Mouse (Mus musculus) frontal cortex, postnatal 25 days (tissue): Measurements from ENCODE around the gene Fyn.

ENCODE experiments used
- DNase-seq, 2 experiments: peaks; one replicate each; pipeline ENCODE4 v3.0.0; 2022; ENCODE audit warnings: low spot score in 2 of 2

Fyn gene

DNA sequence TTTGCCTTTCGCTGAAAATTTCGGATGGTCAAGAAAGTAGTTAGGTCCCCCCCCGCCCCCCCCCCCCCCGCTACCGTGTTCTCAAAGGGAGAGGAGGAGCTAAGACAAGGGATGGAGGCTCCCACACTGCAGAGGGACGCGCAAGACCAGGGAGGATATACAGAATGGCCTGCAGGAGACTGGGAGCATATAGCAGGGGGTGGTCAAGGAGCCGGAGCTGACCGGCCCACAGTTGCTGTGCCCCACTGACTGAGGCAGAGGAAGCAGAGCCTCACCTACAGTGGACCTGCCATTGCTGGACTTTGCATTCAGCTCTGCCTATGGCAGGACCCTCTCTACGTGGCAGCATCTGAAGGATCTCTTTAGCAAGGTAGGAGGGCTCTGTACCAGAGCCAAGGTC is 10.6 kb downstream of the Fyn start:
- no peak for DNase-seq

DNA sequence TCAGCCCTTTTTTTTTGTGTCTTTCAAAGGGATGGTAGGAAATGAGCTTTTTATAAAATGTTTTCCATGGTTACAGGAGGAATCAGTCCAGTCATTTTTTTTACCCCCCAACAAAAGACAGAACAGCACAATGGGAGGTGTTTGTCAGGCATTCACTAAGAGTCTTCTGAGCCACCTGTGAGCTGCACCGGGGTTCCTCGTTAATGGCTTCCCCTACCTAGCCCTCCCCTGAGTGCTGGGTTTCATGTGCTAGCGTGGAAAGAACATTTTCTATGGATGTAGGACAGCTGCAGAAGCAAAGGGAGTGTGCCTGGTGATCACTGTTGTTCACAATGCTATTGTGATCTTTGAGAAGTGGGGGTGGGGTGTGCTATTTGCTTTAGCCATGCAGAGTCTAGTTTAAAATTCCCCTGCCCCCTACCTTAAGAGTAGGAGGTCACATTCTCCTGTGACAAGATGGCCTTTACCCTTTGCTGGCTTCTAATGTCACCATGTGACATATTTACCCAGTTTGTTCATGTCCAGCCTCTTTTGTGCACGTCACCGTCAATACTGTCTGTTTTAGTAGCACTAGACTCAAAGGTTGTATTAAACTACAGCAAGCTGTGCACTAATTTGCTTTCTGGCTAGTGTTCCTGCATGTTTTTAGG is 11.2 kb downstream of the Fyn start:
- no peak for DNase-seq

DNA sequence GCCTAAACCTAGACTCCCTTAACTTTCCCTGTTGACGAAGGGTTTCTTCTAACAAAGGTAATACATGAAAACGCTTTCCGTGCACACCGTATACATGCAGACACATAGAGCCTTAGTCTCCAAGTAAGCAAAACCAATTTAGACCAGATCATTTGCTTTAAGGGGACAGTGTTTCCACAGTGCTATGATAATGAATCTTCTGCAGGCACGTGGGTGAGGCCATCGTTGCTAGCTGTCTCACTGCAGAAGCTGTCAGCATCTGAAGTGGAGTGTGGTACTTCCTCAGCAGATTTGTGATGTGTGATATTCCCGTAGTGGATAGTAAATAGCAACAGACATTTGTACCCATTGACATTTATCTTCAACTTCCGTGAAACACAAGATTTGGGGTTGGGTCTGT is 16.6 kb downstream of the Fyn start:
- DNase-seq, result no peak

DNA sequence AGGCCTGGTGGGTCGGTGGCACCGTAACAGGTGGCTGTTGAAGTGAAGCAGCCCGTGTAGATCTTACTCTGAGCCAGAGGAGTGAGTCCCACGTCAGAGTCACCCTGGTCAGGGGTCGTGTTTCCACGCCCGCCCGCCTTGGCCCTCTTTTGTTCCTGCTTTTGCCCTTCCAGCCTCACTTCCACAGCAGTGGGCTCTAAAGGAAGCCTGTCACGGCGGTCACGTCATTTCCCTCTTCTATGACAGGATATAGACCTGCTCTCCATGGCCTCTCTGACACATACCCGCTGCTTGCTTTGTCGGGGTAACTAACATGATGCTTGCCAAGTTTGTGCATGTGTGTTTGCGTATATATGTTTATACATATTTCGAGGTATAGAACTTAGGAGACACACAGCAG is 17.5 kb downstream of the Fyn start:
- DNase-seq, result no peak

DNA sequence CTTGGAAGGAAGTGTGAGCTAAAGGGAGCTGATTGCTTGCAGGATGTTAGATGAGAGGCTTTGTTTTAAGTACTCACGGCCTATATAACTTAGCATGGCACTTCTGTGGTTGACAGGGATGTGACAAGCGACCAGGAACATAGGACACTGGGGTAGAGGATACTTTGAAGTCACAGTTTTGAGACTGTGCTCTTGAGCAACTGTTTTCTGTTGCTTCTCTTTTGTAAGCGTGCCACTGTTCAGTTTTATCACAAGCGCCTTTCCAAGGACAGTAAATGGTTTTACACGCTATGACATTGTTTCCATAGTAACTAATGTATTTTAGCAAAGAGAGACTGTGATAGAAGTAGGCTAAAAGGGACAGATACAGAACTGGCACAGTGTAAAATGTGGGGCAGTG is 18.4 kb downstream of the Fyn start:
- DNase-seq, result no peak

DNA sequence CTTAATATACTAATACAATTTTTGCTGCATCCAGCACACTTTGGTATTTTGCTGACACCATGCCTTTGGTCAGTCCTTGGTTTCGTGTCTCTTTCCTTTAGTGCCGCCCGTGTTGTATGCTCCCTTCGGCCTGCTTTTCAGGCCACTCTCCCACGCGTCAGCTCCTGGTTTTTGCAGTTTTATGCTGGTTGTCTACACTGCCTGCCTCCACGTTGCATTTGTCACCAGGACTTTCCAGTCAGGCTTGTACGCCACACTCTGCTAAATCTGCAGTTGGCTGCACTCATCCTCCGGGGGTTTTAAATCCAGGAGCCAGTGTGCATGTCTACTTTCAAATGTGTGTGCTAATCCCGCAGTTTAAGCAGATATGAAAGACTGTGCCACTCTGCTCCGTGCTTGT is 18.9 kb downstream of the Fyn start:
- no peak for DNase-seq

DNA sequence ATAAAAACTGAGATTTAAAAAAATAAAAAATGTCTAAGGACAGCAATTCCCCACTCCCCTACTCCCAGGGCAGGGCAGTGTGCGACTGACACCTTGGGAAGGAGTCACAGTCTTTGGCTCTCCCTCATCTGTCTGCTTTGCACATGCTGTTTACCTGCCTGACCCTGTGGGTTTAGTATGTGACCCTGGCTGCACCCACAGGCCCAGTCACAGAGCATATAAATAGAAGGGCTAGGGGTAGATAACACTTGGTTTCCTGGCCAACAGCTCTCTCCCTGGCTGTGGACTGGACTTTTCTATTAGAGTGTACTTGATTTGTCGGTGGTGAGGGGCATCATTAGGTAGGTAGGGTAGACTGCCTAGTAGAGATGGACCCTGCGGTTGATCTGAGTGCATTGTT is 19.5 kb downstream of the Fyn start:
- DNase-seq, result no peak

DNA sequence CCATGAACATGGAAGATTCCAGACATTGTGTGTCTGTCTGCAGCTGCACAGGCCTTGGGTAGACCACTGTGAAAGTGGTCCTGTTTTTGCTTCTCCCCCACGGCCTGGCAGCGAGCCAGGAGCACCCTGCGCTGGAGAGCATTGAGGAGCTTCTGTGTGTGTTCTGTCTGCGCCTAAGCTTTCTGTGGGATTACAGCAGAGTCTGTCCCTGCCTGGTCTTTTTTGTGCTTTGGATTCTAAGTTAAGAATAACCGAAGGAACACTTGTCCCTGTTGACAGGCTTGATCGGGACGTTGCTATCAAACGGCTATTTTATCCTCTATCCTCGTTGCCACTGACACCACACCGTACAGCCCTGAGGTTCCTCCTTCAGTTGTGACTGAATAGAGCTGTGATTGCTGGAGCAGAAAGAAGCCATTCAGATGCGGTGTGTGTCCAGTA is 20.8 kb downstream of the Fyn start:
- DNase-seq, result no peak

DNA sequence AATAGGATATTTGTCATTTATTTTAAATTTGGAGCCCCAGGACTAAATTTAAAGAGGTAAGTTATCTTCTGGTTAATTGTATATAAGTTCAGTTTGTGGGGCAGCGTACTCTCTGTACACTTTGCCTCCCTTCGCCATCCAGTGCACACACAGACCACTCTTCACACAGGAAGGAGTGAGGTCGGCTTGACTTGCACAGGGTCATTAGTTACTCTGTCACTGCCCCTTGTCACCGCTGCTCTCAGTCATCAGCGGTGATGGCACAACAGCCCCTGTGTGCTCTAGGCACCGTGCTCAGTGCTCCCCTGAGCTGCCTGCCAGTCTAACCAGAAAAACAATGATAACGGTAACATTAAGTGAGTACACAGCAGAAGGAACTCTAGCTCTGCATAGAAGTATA is 21.9 kb downstream of the Fyn start:
- no peak for DNase-seq

DNA sequence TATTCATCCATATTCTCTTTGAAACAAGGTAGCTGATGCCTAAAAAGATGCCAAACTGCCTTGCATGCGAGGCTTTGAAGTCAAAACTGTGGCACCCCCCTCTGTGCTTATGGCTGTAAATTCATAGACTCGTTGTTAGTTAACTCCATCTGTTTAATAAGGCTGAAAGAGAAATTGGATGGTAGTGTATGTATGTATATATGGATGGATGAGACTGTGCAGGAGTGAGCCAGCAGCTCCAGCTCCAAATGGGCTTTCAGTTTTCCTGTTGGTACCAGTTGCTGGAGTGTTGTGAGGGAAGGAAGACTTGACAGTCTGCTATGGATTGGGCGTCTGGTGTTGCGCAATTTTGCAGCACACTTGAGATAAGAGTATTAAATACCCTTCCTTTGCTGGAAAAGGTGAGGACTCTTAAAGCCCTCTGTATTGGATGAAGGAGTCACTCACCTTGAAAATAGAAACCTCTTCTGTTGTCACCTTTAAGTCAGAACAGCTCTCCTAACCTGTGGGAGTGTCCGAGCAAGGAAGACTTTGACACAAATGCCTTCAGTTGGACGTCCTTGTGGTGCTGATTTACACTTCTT is 24.3 kb downstream of the Fyn start:
- no peak for DNase-seq

DNA sequence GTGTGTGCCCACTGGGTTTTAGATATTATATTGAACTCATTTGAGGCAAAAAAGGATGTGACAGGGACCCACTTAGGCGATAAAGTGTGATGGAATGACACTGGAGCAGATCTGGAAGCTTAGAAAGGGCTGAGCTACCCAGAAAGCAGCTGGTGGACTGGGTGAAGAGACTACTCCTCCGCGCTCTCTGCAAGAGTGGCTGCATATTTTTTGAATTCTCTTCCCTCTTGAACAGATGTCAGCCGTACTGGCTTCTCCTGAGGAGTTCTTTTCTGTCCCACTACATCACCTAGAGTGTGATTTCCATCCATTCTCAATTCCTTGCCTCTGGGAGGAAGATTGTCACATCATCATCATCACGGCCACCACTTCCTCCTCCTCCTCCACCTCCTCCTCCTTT is 26.9 kb downstream of the Fyn start:
- DNase-seq, result no peak

DNA sequence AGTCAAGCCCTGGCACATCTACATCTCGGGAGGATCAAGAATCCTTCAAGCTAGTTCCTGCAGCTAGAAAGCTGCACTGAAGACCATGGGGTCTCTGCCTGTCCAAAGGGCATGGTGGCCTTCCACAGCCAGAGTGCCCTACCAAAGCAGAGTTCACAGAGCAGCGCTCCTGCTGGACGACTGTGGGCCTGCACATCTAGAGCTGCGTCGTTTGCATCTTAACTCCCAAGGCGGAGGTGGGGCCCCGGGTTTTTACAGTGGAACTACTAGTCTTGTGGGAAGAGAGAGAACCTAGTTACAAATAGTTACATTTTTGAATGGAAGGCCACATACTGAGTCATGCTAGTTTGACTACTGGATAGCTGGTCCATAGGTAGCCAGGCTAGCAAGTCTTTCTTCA is 30.3 kb downstream of the Fyn start:
- DNase-seq, result no peak

DNA sequence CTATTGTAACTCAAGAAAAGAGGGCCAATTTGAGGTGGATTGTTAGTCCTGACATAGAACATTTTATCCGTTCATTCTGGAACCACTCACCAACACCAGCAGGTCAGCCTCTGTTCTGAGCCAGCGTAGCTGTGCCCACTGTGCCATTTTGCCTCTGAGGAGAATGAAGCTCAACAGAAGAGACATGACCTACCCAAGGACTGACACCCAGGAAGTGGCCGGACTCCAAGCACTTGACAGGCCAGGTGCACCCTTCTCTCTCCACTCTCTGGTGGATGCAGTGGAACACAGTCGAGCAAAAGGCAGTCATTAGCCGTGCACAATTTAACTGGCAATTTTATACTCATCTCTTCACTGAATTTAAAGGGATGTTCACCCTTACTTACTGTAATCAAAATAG is 31.5 kb downstream of the Fyn start:
- no peak for DNase-seq

DNA sequence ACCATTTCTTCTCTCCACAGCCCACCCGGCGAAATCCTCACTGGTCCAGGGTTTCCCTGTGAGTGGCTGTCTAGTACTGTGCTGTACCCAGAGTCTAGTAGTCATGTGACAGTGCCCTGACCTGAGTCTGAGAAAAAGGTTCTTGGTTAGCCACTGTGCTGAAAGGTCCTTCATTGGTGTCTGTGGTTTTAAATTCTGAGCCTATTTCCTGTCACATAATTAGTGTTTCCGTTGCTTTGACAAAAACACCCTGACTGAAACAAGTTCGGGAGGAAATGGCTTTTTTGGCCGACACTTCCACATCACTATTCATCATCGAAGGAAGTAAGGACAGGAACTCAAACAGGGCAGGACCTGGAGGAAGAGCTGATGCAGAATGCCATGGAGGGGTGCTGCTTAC is 33.8 kb downstream of the Fyn start:
- DNase-seq, result no peak

DNA sequence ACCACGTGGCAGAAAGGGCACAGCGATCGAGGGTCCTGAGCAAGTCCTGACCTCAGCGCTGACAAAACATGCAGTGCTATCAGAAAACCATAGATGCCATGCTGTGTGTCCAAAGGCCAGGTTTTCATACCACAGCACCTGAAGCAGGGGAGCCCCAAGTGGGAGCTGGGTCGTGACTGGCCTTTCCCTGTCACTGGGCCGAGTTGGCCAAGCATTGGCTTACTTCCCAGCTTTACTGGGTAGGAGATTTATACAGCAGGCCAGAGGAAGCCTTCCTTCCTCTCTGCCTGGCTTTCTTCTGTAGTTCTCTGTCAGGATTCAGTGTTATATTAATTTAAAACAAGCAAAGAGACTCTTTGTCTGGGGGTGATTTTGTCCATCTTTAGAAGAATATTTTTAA is 35.1 kb downstream of the Fyn start:
- no peak for DNase-seq

DNA sequence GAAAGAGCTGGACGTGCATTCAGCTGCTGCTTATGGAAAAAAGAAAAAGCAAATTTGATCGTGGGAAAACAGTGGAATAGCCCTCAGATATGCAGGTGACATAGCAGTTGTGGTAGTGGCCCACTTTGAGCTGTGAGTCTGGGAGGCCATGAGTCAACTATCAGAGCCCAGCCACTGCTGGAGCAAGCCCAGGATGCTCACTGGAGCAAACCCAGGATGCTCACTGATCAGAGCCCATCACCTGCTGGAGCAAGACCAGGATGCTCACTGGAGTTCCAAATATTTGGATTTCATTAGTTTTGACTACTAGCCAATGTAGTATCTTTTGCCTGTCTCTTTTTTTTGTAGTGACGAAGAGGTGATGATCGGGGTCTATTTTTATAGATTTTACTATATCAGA is 35.5 kb downstream of the Fyn start:
- DNase-seq, result no peak

DNA sequence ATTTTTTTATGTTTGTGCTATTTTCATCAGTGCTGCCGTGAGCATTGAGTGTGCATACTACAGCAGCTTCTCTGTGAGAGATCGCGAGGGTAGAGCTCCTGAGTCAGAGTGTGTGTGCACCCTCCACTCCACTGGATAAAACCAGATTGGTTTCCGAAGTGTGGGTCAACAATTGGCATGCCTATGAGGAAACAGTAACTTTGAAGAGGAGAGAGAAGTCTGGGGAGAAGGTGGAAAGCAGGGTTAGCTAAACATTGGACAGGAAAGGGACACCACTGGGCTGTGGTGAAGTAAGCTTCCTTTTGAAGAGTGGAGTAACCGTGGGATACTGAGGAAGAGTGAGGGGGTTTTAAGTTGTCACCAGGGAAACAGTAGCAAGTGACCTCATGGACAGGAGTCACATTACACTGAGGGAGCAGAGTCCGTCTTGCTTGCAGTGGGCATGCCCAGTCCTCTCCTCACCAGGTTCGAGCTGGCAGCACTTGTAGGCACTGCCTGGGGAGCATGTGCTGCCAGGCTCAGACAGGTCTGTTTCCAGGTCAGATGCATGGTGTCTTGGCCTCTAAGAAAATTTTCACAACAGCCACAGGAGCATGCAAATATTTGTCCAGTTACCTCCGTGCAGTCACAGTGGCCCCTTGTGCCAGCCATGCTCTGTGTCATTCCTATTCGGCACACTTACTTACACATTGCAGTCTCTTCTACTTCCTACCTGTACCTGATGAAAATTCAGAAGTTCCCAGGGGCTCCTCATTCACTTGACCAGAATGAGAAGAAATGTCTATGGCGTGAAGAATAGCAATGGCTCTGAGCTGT is 37.5 kb downstream of the Fyn start:
- DNase-seq, result no peak

DNA sequence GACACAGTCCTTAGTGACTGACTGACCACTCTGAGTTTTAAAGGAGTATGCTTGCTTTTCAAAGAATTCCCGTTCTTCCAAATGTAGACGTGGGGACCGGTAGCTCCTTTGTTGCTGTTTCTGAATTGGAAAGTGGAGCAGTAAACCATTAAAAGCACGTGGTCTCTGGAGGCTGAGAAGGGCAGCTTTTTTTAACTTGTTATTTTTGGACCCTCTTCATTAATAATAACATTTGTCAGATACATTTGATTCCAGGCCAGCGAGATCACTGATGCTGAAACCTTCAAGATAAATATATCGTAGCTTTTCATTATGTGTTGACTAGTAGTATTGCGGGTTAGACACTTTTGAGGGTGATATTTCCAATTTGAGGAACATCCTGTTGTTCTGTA is 38.1 kb downstream of the Fyn start:
- no peak for DNase-seq

DNA sequence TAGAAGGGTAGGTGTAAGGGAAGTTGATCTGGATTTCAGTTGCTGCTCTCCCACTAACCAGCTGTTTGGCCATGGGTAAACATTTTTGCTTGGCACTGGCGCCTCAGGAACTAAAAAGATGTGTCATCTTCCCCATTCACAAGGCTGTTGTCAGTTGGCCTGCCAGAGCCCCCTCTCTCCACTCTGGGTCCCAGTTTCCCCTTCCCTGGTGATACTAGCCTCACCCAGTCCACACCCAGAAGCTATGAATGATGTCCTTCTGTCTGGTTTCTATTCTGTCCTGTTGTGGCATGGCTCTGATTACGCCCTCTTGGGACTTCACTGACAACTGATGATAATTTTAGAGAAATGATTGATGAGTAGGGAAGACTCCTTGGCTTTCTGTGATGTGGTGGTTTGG is 38.9 kb downstream of the Fyn start:
- no peak for DNase-seq

DNA sequence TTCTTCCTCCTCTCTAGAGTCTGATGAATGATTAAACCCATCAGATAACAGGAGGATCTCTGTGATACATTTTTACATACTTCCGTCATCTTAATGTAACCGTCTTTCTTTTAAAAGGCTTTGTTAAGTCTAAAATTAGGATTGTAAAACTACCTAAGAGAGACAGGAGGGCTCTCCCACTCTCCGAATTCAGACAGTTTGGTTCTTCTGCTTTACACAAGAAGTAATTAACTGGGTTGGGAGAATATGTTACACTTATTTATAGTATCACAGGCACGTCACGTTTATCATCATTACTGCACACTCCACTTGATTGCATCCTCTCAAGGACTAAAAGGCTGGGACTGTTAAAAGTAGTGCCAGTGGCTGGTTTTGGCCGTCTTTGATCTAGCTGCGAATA is 40.9 kb downstream of the Fyn start:
- no peak for DNase-seq

DNA sequence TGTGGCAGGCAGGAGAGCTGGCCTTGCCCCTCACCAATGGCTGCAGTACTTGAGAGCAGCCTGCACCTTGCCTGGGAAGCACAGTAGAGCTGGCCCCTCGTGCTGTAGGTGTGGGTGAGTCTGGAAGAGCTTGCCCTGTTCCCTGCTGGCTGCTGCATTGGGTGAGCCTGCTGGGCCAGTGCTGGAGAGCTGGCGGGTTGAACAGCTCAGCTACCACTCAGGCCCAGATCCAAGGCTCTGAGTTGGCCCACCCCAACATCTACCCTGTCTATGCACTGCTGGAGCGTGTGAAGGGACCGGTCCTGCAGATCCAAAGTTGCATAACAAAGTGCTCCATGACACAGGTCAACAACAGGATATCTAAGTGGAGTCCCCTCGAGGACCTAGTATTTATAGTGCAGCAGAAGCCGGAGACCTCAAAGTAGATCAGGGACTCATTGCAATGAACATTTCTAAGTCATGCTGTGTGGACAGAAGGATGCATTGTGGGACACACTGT is 41.5 kb downstream of the Fyn start:
- DNase-seq, result no peak

DNA sequence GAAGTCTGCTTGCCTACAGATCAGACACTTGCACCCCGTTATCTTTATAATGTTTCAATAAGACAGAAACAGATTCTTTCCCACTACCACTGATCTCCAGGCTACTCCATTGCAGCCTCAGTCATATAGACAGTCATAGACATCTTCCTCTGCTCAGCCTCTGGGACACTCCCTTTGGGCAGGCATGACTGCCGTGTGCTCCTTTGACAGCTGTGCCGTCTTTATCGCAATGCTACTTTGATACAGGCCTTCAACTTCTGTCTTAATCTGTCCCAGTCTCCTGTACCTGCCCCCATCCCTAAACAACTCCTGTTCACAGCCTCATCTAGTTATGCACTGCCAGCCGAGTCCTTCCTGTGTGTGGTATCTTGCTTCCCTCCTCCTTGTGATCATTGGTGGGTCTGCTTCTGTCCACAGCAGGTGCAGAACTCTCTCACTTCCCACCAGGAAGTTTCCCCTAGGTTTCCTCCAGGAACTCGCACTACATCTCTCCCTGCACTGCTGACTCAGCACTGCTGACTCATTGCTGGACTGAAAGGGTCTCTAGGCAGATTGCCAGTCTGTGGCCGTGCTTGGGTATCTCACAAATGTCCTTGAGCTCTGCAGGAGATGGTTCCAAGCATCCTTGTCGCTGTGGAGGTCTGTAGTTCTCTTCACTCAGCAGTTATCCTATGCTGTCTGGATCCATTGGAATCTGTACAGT is 43.4 kb downstream of the Fyn start:
- DNase-seq, result no peak
